Mouse (Mus musculus) layer of hippocampus, postnatal 36 days (tissue): ENCODE measurements around the gene Sik3. TPM values are rescaled to one million over a fixed set of nuclear protein-coding genes. Genes with fewer than 3 reads are reported as not detected.

Source experiments
- DNase-seq, 2 experiments: peaks; one replicate each; pipeline ENCODE4 v3.0.0; 2022
- total RNA-seq, 2 experiments: library from RNA; stranded (reverse); gene quantifications; 2 replicates each; pipeline ENCODE4 v1.2.3; 2021

Sik3 gene
- 100 to 1,000 TPM; 129 to 141 TPM for total RNA-seq

DNA sequence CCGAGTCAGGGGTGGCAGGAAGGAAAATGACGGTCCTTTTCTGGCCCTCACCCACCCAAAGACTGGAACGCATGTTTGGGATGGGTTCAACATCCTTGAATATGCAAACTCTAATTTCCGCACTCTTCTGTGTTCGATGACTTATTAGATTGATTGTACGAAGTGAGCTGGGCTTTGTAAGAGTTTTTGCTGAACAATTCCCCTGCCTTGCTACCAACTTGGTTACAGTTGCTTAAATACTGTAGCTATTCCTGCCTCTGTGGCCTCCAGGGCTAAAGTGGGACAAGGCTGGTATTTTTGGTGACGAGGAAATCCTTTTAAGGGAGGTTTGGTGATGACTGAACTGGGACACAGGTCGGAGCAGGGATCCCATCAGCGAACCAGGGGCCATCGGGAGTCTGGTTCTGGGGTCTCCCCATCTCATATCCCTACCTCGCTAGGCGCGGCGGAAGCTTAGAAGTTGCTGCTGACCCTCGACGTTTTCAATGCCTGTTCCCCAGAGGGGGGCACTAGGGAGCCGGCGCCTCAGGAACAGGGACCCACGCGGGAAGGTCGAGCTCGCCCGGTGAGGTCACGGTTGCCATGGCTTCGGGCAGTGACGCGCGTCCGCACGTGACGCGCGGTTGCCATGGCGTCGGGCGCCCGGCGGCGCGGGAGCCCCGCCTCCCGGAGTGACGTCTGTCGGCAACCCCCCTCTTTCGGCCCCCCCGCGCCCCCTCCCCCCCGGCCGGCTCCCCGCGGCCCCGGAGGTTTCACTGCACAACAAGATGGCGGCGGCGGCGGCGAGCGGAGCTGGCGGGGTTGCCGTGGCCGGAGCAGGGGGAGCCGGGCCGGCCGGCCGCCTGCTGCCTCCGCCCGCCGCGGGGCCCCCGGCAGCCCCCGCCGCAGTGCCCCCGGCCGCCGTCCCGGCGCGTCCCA lies at the start of gene Sik3, which contains the start of gene Pafah1b2:
Gene Sik3, plus strand, starts transcription at position 730 of the 918 bp plus-strand sequence.
Gene Pafah1b2, minus strand, starts transcription at position 600 of the 918 bp plus-strand sequence.
- peak; percentile 94 to 95 for DNase-seq

DNA sequence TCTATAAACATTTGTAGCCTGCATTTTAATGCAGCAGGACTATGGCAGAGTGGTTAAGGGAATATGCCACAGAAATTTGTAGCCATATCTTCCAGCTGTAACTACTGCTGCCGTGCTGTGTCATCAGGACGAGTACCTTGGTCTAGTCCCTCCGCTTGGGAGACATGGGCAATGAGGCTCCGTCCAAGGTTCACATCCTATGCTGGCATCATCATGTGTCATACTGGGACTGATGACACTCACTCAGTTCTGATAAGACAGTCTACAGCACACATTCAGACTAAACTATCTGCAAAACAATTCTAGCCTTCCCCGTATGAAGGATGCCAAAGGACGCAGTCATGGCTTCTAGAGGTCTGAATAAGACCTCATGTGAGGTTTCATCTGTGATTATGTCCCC lies 49.0 kb upstream of the Sik3 start:
- no peak for DNase-seq

DNA sequence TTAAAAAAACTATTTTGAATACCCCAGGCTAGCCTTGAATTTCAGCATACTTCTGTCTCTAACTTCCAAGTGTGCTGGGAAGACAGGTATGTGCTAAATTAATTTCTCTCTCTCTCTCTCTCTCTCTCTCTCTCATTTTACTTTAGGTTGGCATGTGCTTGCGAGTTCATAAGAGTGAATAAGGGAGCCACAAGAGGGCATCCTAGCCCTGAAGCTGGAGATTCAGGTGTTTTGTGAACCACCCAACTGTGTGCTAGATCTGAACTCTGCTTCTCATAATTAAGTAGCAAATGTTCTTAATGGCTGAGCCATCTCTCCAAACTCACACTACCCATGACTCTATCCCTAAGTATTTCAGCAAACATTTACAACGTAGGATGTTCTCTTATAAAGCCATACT lies 35.7 kb upstream of the Sik3 start:
- DNase-seq, result no peak

DNA sequence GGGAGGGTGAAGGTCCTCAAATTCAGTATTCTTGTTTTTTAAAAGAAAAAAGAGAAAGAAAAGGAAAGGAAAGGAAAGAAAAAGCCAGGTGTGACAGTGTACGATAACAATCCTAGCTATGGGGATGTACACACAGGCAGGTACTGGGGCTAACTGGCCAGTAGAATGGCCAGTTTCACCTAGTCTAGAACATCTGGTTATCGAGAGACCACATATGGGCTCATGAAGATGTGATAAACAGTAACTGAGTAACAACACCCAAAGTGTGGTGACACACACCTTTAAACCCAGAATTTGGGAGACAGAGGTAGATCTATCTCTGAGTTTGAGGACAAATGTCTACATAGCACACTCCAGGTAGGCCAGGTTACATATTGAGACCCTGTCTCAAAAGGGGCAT lies 32.8 kb upstream of the Sik3 start:
- DNase-seq, result no peak

DNA sequence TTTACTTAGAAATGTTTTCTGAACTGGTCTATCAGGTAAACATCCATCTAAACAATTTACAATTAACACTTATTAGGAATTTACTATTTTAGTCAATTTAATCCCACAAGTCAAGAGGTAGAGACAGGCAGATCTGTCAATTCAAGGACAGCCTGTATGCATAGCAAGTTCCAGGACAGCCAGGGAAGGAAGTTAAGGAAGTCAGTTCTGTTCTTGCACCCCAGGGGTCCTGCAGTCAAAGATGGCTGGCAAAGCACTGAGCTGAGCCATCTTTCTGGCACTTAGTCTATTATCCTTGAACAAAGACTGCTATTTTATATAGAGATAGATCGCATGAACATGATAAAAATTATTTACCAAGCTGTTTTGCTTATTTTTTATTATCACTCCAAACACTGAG lies 32.0 kb upstream of the Sik3 start:
- no peak for DNase-seq

DNA sequence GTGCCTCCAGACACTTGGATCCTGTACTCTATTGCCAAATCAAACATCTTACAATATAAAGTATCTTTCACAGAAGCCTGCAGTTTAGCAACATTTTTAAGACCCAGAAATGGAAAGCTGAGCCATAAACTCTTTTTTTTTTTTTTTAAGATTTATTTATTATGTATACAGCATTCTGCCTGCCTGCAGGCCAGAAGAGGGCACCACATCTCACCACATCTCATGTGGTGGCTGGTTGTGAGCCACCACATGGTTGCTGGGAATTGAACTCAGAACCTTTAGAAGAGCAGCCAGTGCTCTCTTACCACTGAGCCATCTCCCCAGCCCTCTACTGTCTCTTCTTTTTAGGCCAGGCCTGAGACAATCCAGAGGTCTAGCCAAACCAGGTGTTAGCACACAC lies 31.3 kb upstream of the Sik3 start:
- no peak for DNase-seq

DNA sequence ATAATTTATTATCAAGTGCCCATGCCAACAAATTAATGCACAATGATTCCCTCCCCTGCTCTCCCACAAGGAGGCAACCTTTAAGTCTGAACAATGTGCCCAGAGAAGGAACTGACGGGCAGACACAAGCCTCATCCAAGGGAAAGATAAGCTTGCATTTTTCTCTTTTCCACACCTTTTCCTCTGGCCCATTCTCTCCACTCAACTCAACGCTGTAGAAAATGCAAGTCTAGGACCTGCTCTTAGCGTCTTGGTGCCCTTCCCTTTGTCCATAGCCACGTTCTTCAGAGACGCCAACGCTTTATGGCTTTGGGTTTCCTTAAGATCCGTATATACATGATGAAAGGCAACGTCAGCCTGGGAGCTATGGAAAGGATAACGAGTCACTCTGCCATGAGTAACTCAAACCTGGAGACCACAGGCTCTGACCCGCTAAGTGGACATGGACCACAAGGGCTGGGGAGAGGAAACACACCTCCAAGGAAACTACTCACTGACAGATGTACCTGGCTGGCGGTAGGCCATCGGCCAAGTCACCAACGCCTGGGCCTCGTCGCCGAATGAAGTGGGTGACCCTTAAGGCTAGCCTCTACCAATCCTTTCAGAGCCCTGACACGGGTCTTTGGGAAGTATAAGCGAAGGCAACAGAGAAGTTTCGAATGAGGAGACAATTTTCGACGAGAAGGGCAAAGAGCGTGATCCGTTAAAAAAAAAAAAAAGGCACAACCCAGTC lies 28.8 kb upstream of the Sik3 start:
- peak in 1 of 2 experiments; percentile 20 for DNase-seq

DNA sequence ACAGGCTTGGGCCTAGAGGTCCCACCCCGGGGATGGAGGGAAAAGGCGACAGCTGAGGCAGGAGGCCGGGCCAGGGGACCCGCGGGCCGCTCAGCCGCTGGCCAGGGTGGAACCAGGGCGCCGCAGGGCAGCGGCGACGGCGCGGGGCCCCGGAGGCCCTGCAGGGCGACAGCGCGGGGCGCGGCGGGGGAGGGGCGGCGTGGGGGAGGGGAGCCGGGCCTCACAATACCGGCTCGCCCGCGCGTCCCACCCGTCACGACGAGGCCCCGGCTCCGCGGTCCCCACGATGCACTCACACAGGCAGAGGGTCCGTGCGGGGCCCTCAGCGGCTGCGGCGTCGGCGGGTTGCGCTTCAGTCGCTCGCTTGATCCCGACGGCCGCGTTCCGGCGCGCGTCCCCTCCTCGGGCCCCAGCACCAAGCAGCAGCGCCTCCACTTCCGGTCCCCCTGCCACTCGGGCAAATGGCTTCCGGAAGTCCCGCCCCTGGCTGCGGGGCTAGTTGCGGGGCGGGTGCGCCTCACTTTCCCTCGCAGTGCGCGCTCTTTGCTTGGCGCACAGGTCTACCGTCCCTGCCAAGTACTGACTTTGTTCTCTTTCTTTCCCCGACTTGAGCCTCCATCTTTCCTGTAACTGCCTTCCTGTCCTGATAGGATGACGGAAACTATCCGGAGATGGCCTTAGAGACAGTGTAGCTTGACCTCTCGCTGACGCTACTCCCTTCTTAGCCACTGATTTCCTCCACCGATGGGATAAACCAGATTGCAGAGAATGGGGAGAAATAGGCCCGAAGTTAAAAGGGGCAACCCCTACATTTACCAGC lies 28.0 kb upstream of the Sik3 start:
- DNase-seq, result peak; percentile 90

DNA sequence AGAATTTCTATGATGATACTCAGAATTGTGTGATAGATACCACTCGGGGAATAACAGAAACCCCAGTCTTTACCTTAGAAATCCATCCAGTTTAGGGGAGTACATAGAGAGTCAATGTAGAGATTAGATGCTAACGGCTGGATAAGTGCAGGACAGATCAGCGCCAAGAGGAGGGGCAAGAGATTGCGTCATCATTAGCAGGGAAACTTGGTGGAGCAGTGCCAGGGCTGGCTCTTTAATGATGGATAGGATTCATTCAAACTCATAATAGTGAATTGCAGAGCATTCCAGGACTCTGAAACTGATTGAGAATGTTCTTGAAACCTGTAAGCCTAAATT lies 27.4 kb upstream of the Sik3 start:
- DNase-seq, result peak; percentile 45 to 64

DNA sequence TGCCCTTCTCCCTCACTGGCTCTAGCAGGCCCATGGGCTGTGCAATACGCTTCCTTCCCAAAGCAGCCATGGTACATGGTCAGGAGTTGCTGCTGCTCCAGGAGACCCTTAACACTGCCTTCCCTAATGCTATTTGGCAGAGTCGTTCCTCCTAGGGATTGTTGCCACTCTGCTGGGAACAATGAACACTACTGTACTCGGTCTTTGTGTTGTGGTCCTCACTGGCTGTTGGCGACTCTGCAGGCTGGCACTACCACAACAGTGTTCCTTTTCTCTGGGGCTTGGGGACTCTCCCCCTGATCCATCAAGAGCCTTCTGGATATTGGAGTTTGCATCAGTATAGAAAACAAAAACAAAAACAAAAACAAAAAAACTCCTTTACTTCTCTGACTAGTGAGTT lies 13.6 kb upstream of the Sik3 start:
- no peak for DNase-seq

DNA sequence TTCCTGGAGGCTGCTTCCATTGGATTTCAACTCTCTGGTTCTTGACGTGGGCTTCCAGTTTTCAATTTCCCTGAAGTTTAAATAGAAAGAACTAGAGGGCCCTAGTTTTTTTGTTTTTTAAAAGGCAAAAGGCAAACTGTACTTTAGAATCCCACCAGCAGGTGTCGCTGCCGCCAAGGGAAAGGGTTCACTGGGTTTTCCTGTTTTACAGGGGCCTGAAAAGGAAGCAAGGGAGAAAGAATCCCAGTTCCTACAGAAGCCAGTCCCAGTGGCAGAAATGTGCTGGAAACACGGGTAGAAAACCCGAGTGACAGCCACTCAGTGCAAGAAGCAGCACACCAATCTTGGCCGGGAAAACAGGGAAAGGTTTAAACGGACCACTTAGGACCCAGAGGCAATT lies 8.9 kb upstream of the Sik3 start:
- DNase-seq, result peak; percentile 81 to 87

DNA sequence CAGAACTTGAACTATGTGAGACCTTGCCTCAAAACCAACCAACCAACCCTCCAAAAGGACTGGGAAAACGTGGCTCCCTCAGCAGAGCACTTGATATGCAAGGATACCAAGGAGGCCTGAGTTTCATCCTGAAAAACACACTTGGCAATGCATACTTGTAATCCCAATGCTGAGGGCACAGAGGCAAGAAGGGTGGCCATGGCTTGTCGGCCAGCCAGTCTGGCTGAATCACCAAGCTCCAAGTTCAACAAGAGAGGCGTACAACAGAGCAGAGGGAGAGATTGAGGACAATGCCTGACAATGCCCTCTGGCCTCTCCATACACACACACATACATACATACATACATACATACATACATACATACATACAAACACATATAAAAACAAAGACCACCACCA lies 8.1 kb upstream of the Sik3 start:
- no peak for DNase-seq

DNA sequence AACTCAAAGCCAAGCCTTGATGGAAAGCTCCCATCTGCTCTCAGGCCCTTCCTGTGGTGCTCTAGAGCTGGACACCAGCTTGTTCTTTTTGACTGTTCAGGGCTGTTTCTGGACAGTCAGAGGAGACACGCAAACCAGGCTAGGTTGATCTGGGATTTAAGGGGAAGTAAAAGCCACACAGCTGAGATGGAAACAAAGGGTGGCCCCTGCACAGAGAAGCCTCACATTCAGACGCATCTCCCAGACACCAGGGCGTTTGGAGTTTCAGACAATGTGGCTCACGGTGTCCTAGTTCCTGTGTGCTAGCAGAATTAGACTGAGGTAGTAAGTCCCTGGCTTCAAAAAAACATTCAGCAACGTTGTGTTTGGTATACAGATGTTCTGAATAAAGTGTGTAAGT lies 6.4 kb upstream of the Sik3 start:
- no peak for DNase-seq

DNA sequence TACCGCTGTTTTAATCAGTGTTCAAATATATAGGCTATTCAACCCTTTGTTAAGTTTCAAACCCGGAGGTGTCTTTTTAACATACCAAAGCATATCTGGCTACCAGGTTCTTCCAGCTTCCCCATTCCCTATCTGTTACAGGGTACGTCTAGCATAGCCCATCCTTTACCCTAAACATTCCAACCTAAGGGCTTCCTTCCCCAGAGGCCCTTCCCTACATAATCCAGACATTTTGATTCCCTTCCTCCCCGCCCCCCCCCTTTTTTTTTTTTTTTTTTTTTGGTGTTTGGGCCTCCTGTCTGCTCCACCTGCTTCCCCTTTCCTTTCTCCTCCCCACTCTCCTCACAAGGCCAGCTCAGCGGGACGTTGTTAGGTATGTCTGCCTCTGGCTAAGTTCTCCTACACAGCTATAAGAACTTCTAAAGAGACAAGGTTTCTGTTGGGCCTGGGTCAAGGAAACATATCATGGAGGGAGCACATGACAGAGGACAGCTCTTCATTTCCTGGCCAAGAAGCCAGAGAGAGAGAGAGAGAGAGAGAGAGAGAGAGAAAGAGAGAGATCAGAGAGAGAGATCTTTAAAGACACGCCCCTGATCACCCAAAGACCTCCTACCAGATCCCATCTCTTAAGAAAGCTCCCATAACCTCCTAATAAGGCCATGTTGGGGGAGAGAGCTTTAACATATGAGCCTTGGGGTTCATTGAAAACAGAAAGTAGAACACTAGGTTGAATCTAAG lies 3.5 kb upstream of the Sik3 start:
- DNase-seq, result no peak

DNA sequence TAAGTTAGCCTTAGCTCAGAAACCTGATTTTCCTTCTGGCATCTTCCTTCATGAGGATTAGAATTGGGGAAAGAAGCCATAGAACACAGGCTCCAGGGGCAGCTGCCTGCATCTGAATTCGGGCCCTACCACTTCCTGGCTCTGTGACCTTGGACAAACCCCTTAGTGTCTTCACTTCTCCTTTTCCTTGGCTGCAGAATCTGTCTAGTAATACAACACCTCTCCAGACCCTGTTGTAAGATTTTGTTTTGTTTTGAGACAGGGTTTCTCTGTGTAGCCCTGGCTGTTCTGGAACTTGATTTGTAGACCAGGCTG lies 3.0 kb upstream of the Sik3 start:
- DNase-seq, result no peak

DNA sequence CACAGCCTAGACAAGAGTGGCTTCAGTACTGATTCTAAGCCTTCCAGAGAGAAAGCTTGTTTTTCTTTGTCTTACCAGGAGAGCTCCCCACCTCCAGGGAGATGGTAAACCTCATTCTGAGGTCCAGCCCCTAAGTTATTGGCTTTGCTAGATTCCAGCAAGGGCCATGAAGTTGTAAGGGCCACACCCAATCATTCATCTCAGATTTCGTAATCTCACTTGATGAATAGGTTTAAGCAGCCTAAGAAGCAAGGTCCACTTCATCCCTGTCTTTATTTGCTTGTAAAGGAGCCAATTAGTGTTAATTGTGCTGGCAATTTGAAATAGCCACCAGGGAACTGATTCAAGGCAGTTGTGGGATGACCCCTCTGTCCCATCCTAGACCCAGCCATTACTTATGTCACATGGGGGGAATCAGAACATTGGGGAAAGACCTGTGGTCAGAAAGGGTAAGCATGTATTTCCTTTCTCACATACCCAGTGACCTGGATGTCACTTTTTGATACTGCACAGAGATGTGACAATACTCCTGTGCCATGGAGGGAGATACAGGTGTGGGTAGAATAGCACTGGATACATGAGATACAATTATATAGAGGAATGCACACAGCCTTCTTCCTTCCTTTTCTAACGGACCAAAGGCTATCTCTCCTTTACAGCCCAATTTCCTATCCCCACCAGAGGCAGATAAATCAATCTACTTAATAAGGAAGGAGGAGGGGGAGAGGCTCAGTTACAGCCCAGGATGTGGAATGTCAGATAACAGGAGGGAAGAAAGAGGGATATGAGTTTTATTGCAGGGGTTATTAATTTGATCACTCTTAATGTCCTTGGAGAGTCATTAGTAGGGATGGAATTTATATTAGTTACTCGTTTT lies 1.3 kb upstream of the Sik3 start:
- no peak for DNase-seq

DNA sequence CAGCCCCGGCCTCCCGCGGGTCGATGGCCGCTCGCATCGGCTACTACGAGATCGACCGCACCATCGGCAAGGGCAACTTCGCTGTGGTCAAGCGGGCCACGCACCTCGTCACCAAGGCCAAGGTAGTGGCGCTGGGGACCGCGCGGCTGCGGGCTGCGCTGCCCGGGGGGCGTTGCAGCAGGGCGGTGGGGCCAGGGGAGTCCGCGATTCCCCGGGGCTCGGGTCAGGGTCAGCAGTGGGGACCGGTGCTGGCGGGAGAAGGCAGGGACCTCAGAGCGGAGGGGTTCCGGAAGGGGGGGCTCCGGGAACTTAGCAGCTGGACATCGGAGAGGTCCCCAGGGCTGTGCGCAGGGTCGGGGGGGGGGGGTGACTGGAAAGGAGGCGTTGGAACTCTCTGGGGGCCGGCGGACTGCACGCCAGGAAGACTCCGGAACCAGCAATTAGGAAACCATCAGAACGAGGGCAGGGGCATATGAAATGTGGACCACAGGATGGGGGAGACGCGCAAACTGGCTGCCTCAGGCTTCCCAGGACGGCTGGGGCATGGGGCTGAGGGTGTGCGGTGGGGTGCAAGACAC lies 478 bp downstream of the Sik3 start:
- DNase-seq, result peak; percentile 37 to 43

DNA sequence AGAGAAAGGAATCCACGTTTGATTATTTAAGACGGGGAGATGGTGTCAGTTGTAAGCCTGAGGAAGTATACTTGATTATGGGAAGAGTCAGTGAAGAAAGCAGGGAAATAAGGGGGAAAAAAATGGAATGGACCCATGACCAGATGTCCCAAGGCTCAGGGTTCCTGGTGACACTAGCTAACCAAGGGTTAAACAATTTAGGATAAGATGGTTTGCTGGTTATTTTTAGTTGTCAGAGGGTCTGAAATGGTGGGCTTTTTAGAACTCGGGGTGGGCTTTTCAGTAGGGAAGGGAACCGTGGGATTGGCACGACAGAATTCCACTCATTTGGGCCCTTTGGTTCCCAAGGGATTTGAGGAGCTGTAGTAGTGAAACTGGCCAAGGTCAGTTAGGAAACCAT lies 996 bp downstream of the Sik3 start:
- no peak for DNase-seq

DNA sequence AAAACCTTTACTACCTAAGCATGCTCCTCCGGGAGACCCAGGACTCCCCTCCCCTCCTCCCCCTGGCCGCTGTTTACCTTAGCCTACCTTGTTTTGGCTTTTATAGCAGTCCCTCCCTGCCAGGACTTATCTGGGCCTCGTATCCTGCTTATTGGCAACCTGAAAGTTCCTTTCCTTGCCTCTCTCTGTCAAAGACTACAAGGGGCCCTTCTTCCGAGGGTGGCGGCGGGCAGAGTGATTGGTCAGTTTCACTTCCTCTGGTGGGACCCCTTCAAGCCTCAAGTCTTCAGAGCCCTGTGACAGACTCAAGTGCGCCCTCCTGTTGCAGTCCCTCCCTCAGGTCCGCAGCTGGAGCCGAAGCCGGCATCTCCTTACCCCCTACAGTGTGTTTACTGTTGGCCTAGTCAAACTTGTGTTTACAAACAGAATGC lies 1.6 kb downstream of the Sik3 start:
- peak; percentile 37 to 51 for DNase-seq

DNA sequence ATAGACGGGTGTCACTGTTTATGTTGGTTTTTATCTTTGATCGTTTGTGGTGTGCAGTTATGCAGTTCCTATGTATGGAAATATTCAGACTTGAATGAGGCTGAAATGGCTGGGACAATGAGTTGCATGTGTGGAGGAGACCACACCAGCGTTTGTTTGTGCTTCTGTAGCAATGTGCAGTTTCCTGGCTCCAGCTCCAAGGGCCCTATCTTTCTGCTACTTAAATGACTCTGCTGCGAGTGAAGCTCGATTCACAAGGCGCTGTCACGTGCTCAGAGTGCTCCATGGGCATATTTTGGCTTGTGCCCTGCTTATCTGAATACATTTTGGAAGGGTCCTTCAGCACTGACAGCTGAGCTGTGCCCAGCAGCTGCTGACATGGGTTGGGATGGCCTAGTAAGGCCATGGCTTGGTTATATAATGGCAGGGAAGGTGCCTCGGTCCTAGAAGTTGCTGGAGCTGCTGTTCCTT lies 2.5 kb downstream of the Sik3 start:
- peak; percentile 37 to 55 for DNase-seq

DNA sequence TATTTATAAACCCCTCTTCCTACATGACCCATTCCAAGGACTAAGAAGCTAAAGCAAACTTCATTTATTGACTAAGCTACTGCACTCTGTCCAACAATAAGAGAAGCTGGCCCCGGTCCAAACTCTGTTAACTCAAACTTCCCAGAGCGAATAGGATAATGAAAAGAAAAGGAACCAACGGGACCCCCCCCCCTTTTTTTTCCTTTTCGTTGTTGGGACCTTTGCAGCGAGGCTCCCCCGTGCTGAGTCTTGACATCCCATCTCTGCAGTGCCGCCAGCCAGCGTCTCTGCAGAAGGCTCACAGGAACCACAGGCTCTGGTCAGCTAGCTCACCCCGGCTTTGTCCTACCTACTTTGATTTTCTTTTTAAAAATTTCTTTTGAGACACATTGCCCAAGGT lies 3.2 kb downstream of the Sik3 start:
- no peak for DNase-seq
